Mouse (Mus musculus) erythroblast, embryonic 14.5 days (primary cell): ENCODE data around the gene Mad2l2.

ENCODE experiments used
- GATA1 ChIP-seq: IDR thresholded peaks from 2 replicates; pipeline ENCODE4 v1.6.1; 2012; ENCODE audit warnings: low read length, inconsistent platforms, mixed read lengths
- TAL1 ChIP-seq: IDR thresholded peaks from 3 replicates; pipeline ENCODE4 v1.6.1; 2012; ENCODE audit warnings: low read length, inconsistent platforms, mixed read lengths

GRCm38 (mm10) chr4:148166431-148166830, 36.2 kb downstream of the Mad2l2 start:
- TF ChIP-seq TAL1 (no peak), GATA1 (no peak)
